Mouse (Mus musculus) embryo, embryonic 9.5 days (tissue): ENCODE measurements around the gene Ccdc148.

Source experiments
- DNase-seq: peaks from one replicate; pipeline ENCODE4 v3.0.0-alpha.2; 2017; ENCODE audit errors: extremely low spot score

The Ccdc148 gene

DNA sequence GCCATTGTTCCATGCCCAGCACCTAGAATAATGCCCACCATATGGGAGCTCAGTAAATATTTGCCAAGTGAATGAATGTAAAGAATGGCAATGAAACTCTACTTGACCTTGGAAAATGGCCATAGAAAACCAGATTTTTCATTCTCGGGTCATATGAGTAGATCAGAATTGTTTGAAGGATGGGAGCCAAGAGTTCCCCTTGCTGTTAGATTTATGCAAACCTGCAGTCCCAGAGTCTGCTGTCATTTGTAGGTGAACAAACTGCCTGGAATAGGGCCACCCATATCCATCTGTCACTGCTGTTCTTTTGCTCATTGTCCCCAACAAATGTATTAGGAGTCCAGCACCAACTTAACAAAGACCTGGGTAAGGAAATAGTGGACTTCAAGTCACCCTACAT, 377.0 kb downstream of the Ccdc148 start:
- DNase-seq, result no peak

- no peak for DNase-seq
These were observed 381.4 kb downstream of the Ccdc148 start for GRCm38 (mm10) chr2:58778986-58779495.

GRCm38 (mm10) chr2:58773833-58774232, 386.6 kb downstream of the Ccdc148 start:
- DNase-seq, result no peak
